Mouse (Mus musculus) cerebellum, adult 2 months (tissue): Measurements from ENCODE around the gene Stat5a.

Source experiments
- CTCF ChIP-seq: fragments of 200-500 bp; IDR thresholded peaks from 2 replicates; pipeline ENCODE4 v1.5.1; 2011; ENCODE audit warnings: low read depth, mild to moderate bottlenecking, control low read depth, low read length, moderate library complexity, borderline replicate concordance; ENCODE audit not compliant: insufficient read depth
- POLR2A ChIP-seq: fragments of 200-500 bp; IDR thresholded peaks from 2 replicates; pipeline ENCODE4 v1.6.1; 2011; ENCODE audit warnings: low read length, control low read depth, borderline replicate concordance; ENCODE audit not compliant: insufficient read depth

DNA sequence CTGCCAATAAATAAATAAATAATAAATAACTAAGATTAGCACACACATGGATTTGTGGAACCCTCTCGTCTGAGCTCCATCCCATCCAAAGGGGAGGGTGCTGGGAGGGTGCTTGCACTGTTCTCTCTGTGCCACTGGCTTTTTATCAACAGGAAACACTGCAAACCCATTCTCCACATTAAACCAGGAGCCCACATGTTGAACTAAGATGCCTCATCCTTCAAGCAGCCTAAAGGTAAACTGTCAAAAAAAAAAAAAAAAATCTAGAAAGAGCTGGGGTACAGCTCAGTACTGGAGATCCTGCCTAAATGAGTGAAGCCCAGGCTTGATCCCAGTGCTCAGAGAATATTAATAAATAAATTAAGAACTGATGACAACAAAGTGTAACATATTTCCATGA is 46.8 kb downstream of the Stat5a start:
- TF ChIP-seq CTCF (no peak), POLR2A (no peak)
